Mouse (Mus musculus) adrenal gland, postnatal 25 days (tissue): ENCODE measurements at regions not wholly inside any gene's neighbourhood (a gene's known extent, or its start where the extent isn't known, plus 50 kb on each side); places are given as distances from the start of the nearest gene placed in this dataset.
"Not testable (repeated sequence)": the region's sequence is repeated elsewhere in the genome, so short reads cannot be mapped to it uniquely, and the experiment has no call there.

ENCODE experiments used
- DNase-seq: peaks from one replicate; pipeline ENCODE4 v3.0.0; 2021; ENCODE audit warnings: mixed read lengths

- DNase-seq = no peak
Measured at GRCm38 (mm10) chr1:128535537-128536150, 56.4 kb downstream of the Cxcr4 start.

DNA sequence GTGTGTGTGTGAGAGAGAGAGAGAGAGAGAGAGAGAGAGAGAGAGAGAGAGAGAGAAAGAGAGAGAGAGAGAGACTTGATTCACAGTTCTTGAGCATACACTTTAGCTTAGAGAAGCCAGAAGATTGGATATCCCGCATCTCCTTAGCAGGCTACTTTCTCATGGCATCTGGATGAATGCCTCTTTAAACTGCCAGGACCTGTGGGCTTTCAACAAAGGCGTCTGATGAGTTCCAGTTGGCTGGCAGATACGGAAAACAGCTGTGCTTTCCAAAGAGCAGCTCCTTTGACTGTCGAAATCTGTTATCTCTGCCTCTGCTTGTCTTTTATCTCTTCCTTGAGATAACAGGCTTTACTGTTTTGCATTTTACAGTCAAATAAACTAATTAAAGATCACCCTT is 59.5 kb downstream of the Cxcr4 start:
- no peak for DNase-seq

DNA sequence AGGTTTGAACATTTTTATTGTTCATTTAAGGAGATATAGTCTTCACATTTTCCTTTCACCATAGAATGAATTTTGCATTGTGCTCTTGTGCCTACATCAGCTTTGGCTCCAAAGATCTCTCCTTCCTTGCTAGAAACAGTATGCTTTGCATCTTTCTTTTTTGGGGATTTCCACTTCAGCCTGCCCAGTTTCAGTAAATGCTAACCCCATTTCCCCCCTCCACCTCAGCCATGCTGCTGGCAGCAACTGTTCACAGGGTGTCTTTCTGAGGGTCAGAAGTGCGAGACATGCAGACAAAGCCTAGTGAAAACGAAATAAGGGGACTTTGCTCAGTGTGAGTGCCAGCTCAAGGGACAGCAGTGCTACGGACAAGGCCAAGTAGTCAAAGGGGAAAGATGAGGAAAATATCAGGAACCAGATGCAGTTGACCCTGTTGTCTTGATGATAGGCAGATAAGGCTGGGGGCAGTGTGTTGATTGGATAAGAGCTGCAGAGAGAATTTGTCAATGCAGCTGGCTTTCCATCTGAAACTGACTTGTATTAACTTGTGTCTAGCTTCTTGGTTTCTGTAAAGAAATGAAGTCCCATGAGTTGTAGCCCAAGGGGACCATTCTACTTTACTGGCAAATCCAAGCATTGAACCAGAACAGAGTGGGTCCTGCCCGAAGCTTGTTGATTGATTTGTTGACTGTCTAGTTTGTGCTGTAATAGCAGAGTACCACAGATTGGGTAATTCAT is 62.1 kb downstream of the Cxcr4 start:
- no peak for DNase-seq

- no peak for DNase-seq
Measured at GRCm38 (mm10) chr1:128519234-128519633, 72.9 kb downstream of the Cxcr4 start.

GRCm38 (mm10) chr1:128518514-128518913 is 73.6 kb downstream of the Cxcr4 start:
- no peak for DNase-seq

DNA sequence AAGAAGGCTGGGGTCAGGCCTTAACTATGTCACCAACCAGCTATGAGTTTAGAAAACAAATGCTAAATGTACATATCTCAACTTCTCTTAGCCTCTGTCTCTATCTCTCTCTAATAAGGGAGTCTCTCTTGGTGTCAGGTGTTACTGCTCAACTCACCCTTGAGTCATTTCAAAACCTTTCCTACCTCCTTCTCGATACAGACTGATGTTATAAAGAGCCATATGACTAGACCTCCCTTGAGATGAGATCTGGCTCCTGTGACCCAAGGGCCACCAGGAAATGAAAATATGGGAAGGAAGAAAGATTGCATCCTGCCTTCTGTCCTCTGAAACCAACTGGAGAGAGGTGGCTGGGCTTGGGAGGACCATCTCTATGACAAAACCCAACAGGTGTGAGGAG is 74.7 kb downstream of the Cxcr4 start:
- no peak for DNase-seq

DNA sequence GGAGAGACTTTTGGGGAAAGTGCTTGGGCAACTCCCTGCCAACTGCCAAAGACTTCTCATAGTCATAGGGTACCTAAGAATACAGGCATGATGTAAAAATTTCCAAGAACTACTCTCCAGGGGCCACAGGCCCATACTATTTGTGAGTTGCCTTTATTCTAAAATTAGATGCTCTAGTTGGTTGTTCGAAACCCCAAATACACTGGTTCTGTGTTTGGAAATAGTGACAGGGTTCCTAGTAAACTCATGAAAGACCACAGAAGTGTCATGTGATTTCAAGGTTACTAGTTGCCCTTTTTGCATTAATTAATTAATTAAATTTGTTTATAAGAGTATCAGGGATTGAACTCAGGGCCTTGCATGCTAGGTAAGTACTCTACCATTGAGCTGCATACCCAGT is 77.8 kb downstream of the Cxcr4 start:
- no peak for DNase-seq

DNA sequence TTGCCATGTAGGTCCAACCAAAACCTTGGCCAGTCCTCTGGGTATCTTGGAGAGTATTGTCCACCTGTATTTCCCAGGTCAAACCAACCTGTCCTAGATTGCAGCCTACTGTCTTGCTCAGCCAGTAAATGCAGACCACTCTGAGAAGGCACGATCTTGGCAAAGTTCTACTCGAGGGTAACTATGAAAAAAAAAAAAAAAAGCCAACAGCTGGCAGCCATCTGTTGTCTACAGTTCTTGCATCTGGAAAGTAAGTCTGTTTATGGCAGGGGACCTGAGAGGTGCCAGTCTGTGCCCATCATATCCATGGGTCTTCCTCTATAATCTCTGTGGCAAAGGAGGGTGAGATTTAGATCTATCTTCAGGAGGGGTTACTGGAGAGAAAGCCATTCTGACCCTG is 78.2 kb downstream of the Cxcr4 start:
- DNase-seq = no peak

DNA sequence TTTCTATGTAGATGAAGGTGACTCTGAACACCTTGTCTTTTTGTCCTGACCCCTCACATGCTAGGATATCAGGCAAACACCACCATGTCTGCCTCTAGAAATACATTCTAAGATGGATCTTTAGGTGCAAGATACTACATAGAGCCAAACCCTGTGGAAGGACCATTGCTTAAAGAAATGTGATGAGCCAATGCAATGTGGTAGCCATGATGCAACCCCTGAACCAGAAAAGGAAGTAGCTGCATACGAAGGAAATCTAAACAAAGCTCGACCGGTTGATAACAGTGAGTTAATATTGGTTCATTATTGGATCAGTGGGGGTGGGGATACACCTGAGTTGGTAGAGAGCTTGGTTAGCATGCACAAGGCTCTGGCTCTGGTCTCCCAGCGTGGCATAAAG is 78.9 kb downstream of the Cxcr4 start:
- DNase-seq = no peak

DNA sequence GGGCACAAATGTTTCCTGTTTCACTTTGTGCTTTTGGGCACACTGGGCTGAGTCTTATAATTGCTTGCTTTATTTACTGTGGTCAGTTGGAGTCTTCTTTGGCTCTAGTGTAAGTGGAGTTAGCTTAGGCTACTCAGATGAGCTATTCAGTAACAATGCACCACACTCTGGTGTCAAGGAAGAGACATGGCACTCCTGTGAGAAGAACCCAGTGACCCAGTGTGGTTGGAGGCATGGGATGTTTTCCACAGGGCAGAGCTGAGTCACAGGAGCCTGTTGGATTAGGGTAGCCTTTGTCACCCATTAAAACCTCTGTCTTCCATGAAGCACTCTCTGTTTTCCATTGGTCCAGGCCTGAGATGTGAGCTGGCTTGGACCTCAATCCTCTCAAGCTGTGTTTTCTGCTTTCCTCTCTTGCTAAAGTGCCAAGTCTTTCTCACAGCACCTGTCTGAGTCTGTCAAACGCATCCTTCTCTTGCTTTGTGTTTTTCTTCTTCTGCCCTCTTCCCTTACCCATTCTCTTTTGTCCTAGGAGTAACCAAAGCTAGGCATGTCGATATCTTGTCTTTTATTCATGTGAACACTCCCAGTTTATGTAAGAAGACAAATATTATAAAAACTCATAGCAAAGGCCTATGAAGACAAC is 83.2 kb downstream of the Cxcr4 start:
- no peak for DNase-seq

GRCm38 (mm10) chr1:128506551-128507313 is 85.4 kb downstream of the Cxcr4 start:
- DNase-seq = no peak

DNA sequence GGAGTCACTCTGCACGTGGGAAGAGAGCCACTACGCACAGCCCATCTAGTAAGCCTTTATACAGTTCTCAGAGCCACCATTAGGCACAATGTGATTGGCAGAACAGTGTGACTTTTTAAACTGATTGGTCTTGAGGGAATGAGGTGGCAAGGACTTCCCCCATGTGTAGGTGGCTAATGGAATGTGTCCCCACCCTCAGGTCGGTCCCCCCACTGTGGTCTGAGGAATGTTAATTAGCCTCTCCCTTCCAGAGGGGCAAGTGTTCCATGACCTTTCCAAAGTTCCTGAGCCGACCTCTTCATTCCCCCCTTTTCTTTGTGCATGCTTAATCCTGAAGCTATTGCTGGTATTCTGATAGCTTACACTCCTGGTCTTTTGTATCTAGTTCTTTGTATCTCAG is 87.2 kb upstream of the Dars start:
- DNase-seq = no peak

DNA sequence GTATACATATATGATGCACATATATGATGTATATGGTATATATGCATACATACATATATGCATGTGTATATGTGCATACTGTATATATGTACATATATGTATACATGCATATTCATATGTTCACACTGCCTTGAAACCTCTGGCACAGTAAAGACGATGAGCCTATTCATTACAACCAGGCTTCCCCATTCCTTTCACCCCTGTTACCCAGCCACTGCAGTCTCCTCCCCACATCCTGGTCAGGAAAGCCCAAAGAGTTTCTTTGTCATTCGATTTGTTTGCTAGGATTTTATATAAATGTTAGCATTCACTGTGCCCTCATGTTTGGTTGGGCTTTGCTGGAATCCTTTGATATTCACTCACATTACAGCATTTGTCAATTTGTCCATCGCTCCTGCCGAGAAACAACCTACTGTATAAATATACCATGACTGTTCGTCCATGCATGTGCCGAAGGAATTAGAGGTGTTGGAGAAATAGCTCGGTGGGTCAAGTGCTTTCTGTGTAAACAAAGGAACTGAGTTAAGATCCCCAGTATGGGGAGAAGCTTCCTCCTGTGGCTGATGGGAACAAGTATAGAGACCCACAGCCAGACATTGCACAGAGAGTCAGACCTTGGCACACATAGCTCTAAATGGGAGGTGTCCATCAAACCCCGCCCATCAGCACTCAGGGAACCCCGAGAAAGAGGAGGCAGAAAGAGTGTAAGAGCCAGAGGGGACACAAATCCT is 81.0 kb upstream of the Dars start:
- no peak for DNase-seq

- no peak for DNase-seq
Measured at GRCm38 (mm10) chr1:128492251-128492650, 75.1 kb upstream of the Dars start.

- not testable (repeated sequence) for DNase-seq
Measured at GRCm38 (mm10) chr1:128487181-128487580, 70.0 kb upstream of the Dars start.

- DNase-seq = no peak
Measured at GRCm38 (mm10) chr1:128478376-128478775, 61.2 kb upstream of the Dars start.

- DNase-seq = no peak
Measured at GRCm38 (mm10) chr1:128477653-128478052, 60.5 kb upstream of the Dars start.

DNA sequence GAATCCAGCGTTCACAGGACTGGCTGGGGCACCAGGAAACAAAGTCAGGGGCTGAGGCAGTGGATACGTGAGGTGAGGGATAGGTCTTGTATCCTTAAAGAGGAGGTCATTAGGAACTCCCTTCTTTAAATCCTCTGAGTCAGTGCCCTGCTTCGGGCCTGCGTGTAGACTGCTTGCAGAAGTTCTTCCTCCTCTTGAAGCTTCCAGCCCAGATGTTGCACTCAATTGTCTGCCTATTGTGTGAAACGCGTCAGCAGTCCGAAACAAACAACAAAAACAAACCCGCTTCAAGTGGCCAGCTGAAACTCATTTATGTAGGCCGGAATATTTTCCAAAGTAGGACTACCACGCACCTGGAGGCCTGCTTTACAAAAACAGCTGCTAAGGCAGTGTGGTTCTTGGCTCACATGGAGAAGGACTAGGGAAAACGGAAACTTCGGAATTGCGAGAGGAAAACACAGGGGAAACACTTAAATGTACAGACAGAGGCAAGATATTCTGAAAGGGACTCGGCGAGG is 55.6 kb upstream of the Dars start:
- no peak for DNase-seq

DNA sequence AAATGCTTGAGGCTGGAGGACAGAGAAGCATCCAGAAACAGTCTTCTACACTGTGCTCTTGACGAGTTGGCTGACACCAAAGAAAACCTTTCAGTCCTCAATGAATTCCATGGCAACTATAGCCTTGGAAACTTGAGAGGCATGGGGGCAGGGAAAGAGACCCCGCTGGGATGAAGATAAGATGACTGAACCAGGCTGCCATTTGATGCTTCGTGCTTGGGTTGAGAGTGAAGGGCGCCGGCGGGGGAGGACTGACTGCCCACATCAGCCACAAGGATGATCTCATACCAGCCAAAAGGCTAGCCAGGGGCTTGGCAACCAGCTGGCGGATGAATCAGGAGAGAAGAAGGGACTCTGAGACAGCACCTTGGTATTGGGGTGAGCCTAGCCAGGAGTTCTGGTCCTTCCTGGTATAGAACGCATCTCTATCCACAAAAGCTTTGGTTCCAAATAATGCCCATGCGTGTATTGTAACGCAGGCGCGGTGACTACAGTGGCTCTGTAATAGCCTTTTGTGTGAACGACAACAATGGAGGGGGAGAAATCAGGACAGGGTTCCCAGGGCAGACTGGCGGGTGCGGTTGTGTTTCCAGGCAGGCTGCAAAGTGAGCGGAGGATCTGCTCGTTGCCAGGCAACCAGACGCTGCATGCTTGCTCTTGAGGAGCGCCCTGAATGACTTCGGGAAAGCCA is 55.0 kb upstream of the Dars start:
- peak; percentile 54 for DNase-seq

GRCm38 (mm10) chr1:128470786-128471185 is 53.6 kb upstream of the Dars start:
- no peak for DNase-seq

DNA sequence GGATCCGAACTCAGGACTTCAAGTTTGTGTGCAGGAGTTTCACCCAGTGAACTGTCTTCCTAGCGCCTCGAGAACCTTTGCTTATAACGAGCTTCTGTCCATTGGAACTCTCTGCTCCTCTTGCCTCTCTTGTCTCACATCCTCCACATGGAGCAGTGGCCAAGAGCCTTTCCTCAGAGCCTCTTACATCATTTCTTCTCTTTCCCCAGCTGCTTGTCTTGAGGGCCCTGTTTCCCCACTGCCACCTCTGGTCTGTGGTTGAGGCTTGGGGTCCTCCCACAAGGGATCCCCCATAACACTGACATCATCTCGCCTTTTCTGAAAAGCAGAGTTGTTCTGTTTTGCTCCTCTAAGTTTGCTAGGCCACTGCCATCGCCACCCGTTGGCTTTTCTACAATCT is 51.9 kb upstream of the Dars start:
- DNase-seq = no peak
